In genomic region chr10:112272171-112272570, GRCm38 (mm10) we compare ENCODE assay signal across 9 mouse cellular contexts. TPM values are rescaled to one million over a fixed set of nuclear protein-coding genes. Genes with fewer than 3 reads are reported as not detected.
A peak's percentile ranks its signal among the peaks of the same experiment; 100 is the strongest.
DNase-seq lines count a peak whose midpoint lies in the region; ATAC-seq and TF ChIP-seq lines count a peak whose summit lies in the region.
"Had no signal": no experiment of that assay in that cellular context is flagged by ENCODE, and none has a peak within 500 bp of the region (broad histone marks: within the 10 kb centered on the region; RNA-seq: fewer than 3 reads in every experiment).

No protein-coding gene starts in this region.

- no peak overlapping the region for H3K9ac ChIP-seq in intestine, embryonic 14.5 days (ENCODE audit: low read length)
- peak overlapping the region; percentile 72 for H3K9ac ChIP-seq in midbrain, postnatal 0 days (replicated peaks; ENCODE audit: low read length, poor library complexity, severe bottlenecking)

- peaks cover 26% of the 10 kb centered on the region for H3K4me1 ChIP-seq in forebrain, embryonic 10.5 days
- peaks cover 7% of the 10 kb centered on the region; the same call in 1 of the 2 replicates for H3K4me1 ChIP-seq in intestine, embryonic 14.5 days (replicated peaks; ENCODE audit: control insufficient read depth, insufficient read depth, low read length)
- H3K4me1 ChIP-seq in midbrain, postnatal 0 days (ENCODE audit: insufficient read depth, low read length), result peaks cover 5% of the 10 kb centered on the region; the same call in 1 of the 2 replicates

- ATAC-seq in intestine, embryonic 14.5 days (replicated peaks; ENCODE audit: low FRiP score, low TSS enrichment, low read depth), result no peak
- ATAC-seq in midbrain, postnatal 0 days (ENCODE audit: low FRiP score), result no peak

- WGBS in forebrain, embryonic 10.5 days, result 12% methylated on average over 14 of the region's 14 CpGs
- 11% methylated on average over 14 of the region's 14 CpGs for WGBS in intestine, embryonic 14.5 days
- 15% methylated on average over 14 of the region's 14 CpGs for WGBS in midbrain, postnatal 0 days

- no peaks in the 10 kb centered on the region for H3K9me3 ChIP-seq in forebrain, embryonic 10.5 days
- no peaks in the 10 kb centered on the region for H3K9me3 ChIP-seq in intestine, embryonic 14.5 days (ENCODE audit: control insufficient read depth, low read length)
- H3K9me3 ChIP-seq in midbrain, postnatal 0 days (ENCODE audit: low read length), result no peaks in the 10 kb centered on the region

- H3K4me3 ChIP-seq in forebrain, embryonic 10.5 days, result peak overlapping the region; percentile 65
- H3K4me3 ChIP-seq in intestine, embryonic 14.5 days (ENCODE audit: low read depth, low read length), result peak overlapping the region; percentile 36
- H3K4me3 ChIP-seq in midbrain, postnatal 0 days (ENCODE audit: low read depth, low read length), result peak overlapping the region; percentile 68

- H3K4me2 ChIP-seq in intestine, embryonic 14.5 days (ENCODE audit: low read length), result peak overlapping the region; percentile 93
- peak overlapping the region; percentile 86 for H3K4me2 ChIP-seq in midbrain, postnatal 0 days (ENCODE audit: low read depth, low read length, poor library complexity, severe bottlenecking)

- H3K27me3 ChIP-seq in forebrain, embryonic 10.5 days (ENCODE audit: poor library complexity, severe bottlenecking), result peaks cover 69% of the 10 kb centered on the region
- H3K27me3 ChIP-seq in intestine, embryonic 14.5 days (replicated peaks; ENCODE audit: control insufficient read depth, insufficient read depth, low read length), result peaks cover 54% of the 10 kb centered on the region
- 0 out of 2 replicates have a peak, but pooled peaks cover 3% of the 10 kb centered on the region for H3K27me3 ChIP-seq in midbrain, postnatal 0 days (ENCODE audit: insufficient read depth, low read length)

- no peak overlapping the region for H3K27ac ChIP-seq in forebrain, embryonic 10.5 days
- no peak overlapping the region for H3K27ac ChIP-seq in intestine, embryonic 14.5 days (ENCODE audit: low read depth)
- H3K27ac ChIP-seq in midbrain, postnatal 0 days (ENCODE audit: low read depth, low read length), result no peak overlapping the region

- H3K36me3 ChIP-seq in forebrain, embryonic 10.5 days (replicated peaks), result no peaks in the 10 kb centered on the region
- H3K36me3 ChIP-seq in intestine, embryonic 14.5 days (ENCODE audit: control insufficient read depth, insufficient read depth, low read length), result no peaks in the 10 kb centered on the region
- no peaks in the 10 kb centered on the region for H3K36me3 ChIP-seq in midbrain, postnatal 0 days (ENCODE audit: insufficient read depth, low read length)

- no peak for TF ChIP-seq CTCF in midbrain, postnatal 0 days (IDR thresholded peaks at IDR 0.05)

- peak; percentile 4 for DNase-seq in left cerebral cortex, postnatal 4 days
- no peak for DNase-seq in left cerebral cortex, adult 11 months (ENCODE audit: low spot score)
- peak; percentile 38 for DNase-seq in forebrain, embryonic 10.5 days (ENCODE audit: extremely low spot score, low spot score)
- DNase-seq in intestine, embryonic 14.5 days (ENCODE audit: low spot score), result no peak
- no peak for DNase-seq in midbrain, postnatal 0 days (ENCODE audit: low spot score)
- no peak for DNase-seq in layer of hippocampus, adult 11-12 months (ENCODE audit: low spot score)
- no peak for DNase-seq in thymus, postnatal 4 days
- no peak for DNase-seq in c-Kit-positive CD71-positive TER-119-positive erythroid progenitor cells, embryonic 14.5 days (ENCODE audit: low spot score)
- DNase-seq: lung, postnatal 14 days had no signal

- intact Hi-C loops in left cerebral cortex, postnatal 4 days (cut with DNase I), result no loop called here

RNA-seq across cellular contexts. Expression of gene Kcnc2, which starts 1.2 kb away (rescaled TPM):
- total RNA-seq in left cerebral cortex, postnatal 4 days (2021), result 10 to 100 TPM; 24.4 to 24.9 TPM
- polyA plus RNA-seq in forebrain, embryonic 10.5 days (2016; fragmentation: Nextera tagmentation; extraction: Ambion mirVana), result 0.30 and 0.32 TPM in 2 replicates
- polyA plus RNA-seq in intestine, embryonic 14.5 days (2014; fragmentation: Nextera tagmentation; extraction: Ambion mirVana), result 0.89 and 1.3 TPM in 2 replicates
- 20.6 and 23.7 TPM in 2 replicates for total RNA-seq in midbrain, postnatal 0 days (2014; rRNA removed)
- polyA plus RNA-seq in midbrain, postnatal 0 days (2015; fragmentation: Nextera tagmentation; extraction: Ambion mirVana), result 7.0 and 7.2 TPM in 2 replicates

Comparison
In these comparisons a context has a peak if more than half of its experiments do, and no peak if none do; other contexts are left out.
1. DNase-seq: peak in left cerebral cortex, postnatal 4 days (single experiment) and forebrain, embryonic 10.5 days (single experiment); none in left cerebral cortex, adult 11 months (single experiment), intestine, embryonic 14.5 days (single experiment), midbrain, postnatal 0 days (single experiment), layer of hippocampus, adult 11-12 months (single experiment), thymus, postnatal 4 days (single experiment) and c-Kit-positive CD71-positive TER-119-positive erythroid progenitor cells, embryonic 14.5 days (single experiment).
2. Peak in every context shown above with its lines, with median percentiles within 50 percentile points of each other: H3K4me3 ChIP-seq.